Mouse (Mus musculus) cerebellum, adult 2 months (tissue): ENCODE measurements around the gene Slit3.

Experiments used
- CTCF ChIP-seq: fragments of 200-500 bp; IDR thresholded peaks from 2 replicates; pipeline ENCODE4 v1.5.1; 2011; ENCODE audit warnings: low read depth, mild to moderate bottlenecking, control low read depth, low read length, moderate library complexity, borderline replicate concordance; ENCODE audit not compliant: insufficient read depth
- POLR2A ChIP-seq: fragments of 200-500 bp; IDR thresholded peaks from 2 replicates; pipeline ENCODE4 v1.6.1; 2011; ENCODE audit warnings: low read length, control low read depth, borderline replicate concordance; ENCODE audit not compliant: insufficient read depth

DNA sequence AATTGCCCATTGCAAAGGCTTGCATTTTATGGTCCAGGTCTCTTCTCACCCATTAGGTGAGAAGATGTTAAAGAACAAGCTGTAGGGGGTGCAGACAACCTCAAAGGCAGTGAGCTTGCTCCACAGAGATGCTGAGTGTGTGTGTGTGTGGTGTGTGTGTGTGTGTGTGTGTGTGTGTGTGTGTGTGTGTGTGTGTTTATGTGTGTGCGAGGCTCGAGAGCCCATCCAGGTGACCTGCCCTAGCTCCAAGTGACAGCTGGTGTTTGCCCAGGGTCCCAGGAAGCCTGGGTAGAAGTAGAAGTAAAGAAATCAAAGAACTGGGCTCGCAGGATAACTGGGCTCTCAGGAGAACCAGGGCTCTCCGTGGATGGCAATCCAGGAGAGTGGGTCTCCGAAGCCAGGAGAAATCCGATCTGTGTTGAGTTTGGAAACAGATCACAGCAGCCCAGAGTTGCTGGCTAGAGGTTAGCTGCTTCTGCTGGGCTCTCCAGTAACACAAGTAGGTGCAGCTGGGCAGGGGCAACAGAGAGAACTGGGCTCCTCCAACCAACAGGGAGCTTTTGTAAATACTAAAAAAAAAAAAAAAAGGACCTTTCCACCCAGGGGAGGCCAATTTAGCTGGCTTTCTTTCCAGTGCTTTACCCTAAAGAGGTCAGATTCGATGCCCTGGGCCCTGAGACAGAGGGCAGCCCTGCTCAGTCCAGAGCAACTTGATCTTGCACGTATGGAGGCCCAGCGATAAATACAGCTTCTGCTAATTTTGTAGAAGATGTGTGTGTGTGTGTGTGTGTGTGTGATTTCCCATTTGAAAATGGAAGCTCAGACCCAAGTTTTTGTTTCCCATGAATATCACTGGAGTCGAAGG, 204.3 kb downstream of the Slit3 start:
- no peak for TF ChIP-seq POLR2A
- TF ChIP-seq CTCF, result no peak
